Mouse (Mus musculus): ENCODE measurements around the gene Cacna1h. TPM values are rescaled to one million over a fixed set of nuclear protein-coding genes. Genes with fewer than 3 reads are reported as not detected.

Gene Cacna1h
- polyA plus RNA-seq (2014; fragmentation: Nextera tagmentation; extraction: Ambion mirVana) = 5.9 and 6.5 TPM in 2 replicates

- WGBS = under 1% methylated on average over 46 of the region's 103 CpGs
- Histone ChIP-seq H3K27me3 (ENCODE audit: control insufficient read depth, insufficient read depth, low read length) (peaks cover 30% of the 10 kb centered on the region), H3K9me3 (ENCODE audit: control insufficient read depth, low read length) (no peaks in the 10 kb centered on the region), H3K9ac (ENCODE audit: low read depth, low read length) (peak within 1 kb of the TSS; percentile 85), H3K4me2 (replicated peaks; ENCODE audit: low read depth, low read length) (peak within 1 kb of the TSS; percentile 97), H3K4me1 (replicated peaks; ENCODE audit: control insufficient read depth, insufficient read depth, low read length) (peaks cover 5% of the 10 kb centered on the region), H3K36me3 (ENCODE audit: control insufficient read depth, insufficient read depth, low read length) (no peaks in the 10 kb centered on the region), H3K27ac (ENCODE audit: low read depth, low read length) (peak within 1 kb of the TSS; percentile 78), H3K4me3 (ENCODE audit: low read depth, low read length) (peak within 1 kb of the TSS; percentile 77)
- ATAC-seq (ENCODE audit: low FRiP score) = peak; percentile 89
- DNase-seq (ENCODE audit: low spot score) = peak; percentile 86
Observed at GRCm38 (mm10) chr17:25433617-25434606, at the start of gene Cacna1h. TSS of gene Cacna1h (minus strand) at chr17:25433783.

- H3K4me2 ChIP-seq (replicated peaks; ENCODE audit: low read depth, low read length) = no peak overlapping the region
- no peak for DNase-seq (ENCODE audit: low spot score)
- H3K36me3 ChIP-seq (ENCODE audit: control insufficient read depth, insufficient read depth, low read length) = no peaks in the 10 kb centered on the region
- H3K27me3 ChIP-seq (ENCODE audit: control insufficient read depth, insufficient read depth, low read length) = no peaks in the 10 kb centered on the region
- 87% methylated on average over 6 of the region's 6 CpGs for WGBS
- no peaks in the 10 kb centered on the region for H3K4me1 ChIP-seq (replicated peaks; ENCODE audit: control insufficient read depth, insufficient read depth, low read length)
- H3K9me3 ChIP-seq (ENCODE audit: control insufficient read depth, low read length) = no peaks in the 10 kb centered on the region
- H3K9ac ChIP-seq (ENCODE audit: low read depth, low read length) = no peak overlapping the region
- H3K4me3 ChIP-seq (ENCODE audit: low read depth, low read length) = no peak overlapping the region
- no peak for ATAC-seq (ENCODE audit: low FRiP score)
- no peak overlapping the region for H3K27ac ChIP-seq (ENCODE audit: low read depth, low read length)
Observed at GRCm38 (mm10) chr17:25482092-25482491, 48.5 kb upstream of the Cacna1h start.

GRCm38 (mm10) chr17:25480820-25481219, 47.2 kb upstream of the Cacna1h start:
- H3K9me3 ChIP-seq (ENCODE audit: control insufficient read depth, low read length) = no peaks in the 10 kb centered on the region
- H3K4me1 ChIP-seq (replicated peaks; ENCODE audit: control insufficient read depth, insufficient read depth, low read length) = no peaks in the 10 kb centered on the region
- H3K36me3 ChIP-seq (ENCODE audit: control insufficient read depth, insufficient read depth, low read length) = no peaks in the 10 kb centered on the region
- H3K4me2 ChIP-seq (replicated peaks; ENCODE audit: low read depth, low read length) = no peak overlapping the region
- H3K27me3 ChIP-seq (ENCODE audit: control insufficient read depth, insufficient read depth, low read length) = no peaks in the 10 kb centered on the region
- no peak overlapping the region for H3K4me3 ChIP-seq (ENCODE audit: low read depth, low read length)
- no peak overlapping the region for H3K9ac ChIP-seq (ENCODE audit: low read depth, low read length)
- WGBS = 74% methylated on average over 4 of the region's 4 CpGs
- DNase-seq (ENCODE audit: low spot score) = no peak
- ATAC-seq (ENCODE audit: low FRiP score) = no peak
- no peak overlapping the region for H3K27ac ChIP-seq (ENCODE audit: low read depth, low read length)

- WGBS = 43% methylated on average over 8 of the region's 8 CpGs
- Histone ChIP-seq H3K27me3 (ENCODE audit: control insufficient read depth, insufficient read depth, low read length) (peaks cover 5% of the 10 kb centered on the region; the same call in 1 of the 2 replicates), H3K36me3 (ENCODE audit: control insufficient read depth, insufficient read depth, low read length) (no peaks in the 10 kb centered on the region), H3K9me3 (ENCODE audit: control insufficient read depth, low read length) (no peaks in the 10 kb centered on the region), H3K4me2 (replicated peaks; ENCODE audit: low read depth, low read length) (no peak overlapping the region), H3K9ac (ENCODE audit: low read depth, low read length) (no peak overlapping the region), H3K4me1 (replicated peaks; ENCODE audit: control insufficient read depth, insufficient read depth, low read length) (no peaks in the 10 kb centered on the region), H3K4me3 (ENCODE audit: low read depth, low read length) (no peak overlapping the region), H3K27ac (ENCODE audit: low read depth, low read length) (no peak overlapping the region)
- DNase-seq (ENCODE audit: low spot score) (no peak), ATAC-seq (ENCODE audit: low FRiP score) (no peak)
Observed at GRCm38 (mm10) chr17:25480152-25480551, 46.6 kb upstream of the Cacna1h start.

- ATAC-seq (ENCODE audit: low FRiP score) (no peak), DNase-seq (ENCODE audit: low spot score) (peak; percentile 80)
- 39% methylated on average over 19 of the region's 19 CpGs for WGBS
- Histone ChIP-seq H3K4me3 (ENCODE audit: low read depth, low read length) (no peak overlapping the region), H3K4me1 (replicated peaks; ENCODE audit: control insufficient read depth, insufficient read depth, low read length) (peaks cover 3% of the 10 kb centered on the region), H3K9ac (ENCODE audit: low read depth, low read length) (no peak overlapping the region), H3K27me3 (ENCODE audit: control insufficient read depth, insufficient read depth, low read length) (peaks cover 9% of the 10 kb centered on the region), H3K9me3 (ENCODE audit: control insufficient read depth, low read length) (no peaks in the 10 kb centered on the region), H3K27ac (ENCODE audit: low read depth, low read length) (no peak overlapping the region), H3K4me2 (replicated peaks; ENCODE audit: low read depth, low read length) (no peak overlapping the region), H3K36me3 (ENCODE audit: control insufficient read depth, insufficient read depth, low read length) (no peaks in the 10 kb centered on the region)
Observed at GRCm38 (mm10) chr17:25475946-25476744, 42.6 kb upstream of the Cacna1h start.

GRCm38 (mm10) chr17:25474330-25475077, 40.9 kb upstream of the Cacna1h start:
- Histone ChIP-seq H3K4me1 (replicated peaks; ENCODE audit: control insufficient read depth, insufficient read depth, low read length) (peaks cover 3% of the 10 kb centered on the region), H3K4me2 (replicated peaks; ENCODE audit: low read depth, low read length) (peak overlapping the region; percentile 51), H3K4me3 (ENCODE audit: low read depth, low read length) (peak overlapping the region; percentile 26), H3K9ac (ENCODE audit: low read depth, low read length) (no peak overlapping the region; the same call in 1 of the 2 replicates), H3K27ac (ENCODE audit: low read depth, low read length) (no peak overlapping the region), H3K27me3 (ENCODE audit: control insufficient read depth, insufficient read depth, low read length) (peaks cover 9% of the 10 kb centered on the region), H3K9me3 (ENCODE audit: control insufficient read depth, low read length) (no peaks in the 10 kb centered on the region), H3K36me3 (ENCODE audit: control insufficient read depth, insufficient read depth, low read length) (no peaks in the 10 kb centered on the region)
- WGBS = 2% methylated on average over 38 of the region's 38 CpGs
- ATAC-seq (ENCODE audit: low FRiP score) (peak; percentile 28; the same call in 1 of the 2 replicates), DNase-seq (ENCODE audit: low spot score) (peak; percentile 81)

- DNase-seq (ENCODE audit: low spot score) (no peak), ATAC-seq (ENCODE audit: low FRiP score) (no peak)
- Histone ChIP-seq H3K4me2 (replicated peaks; ENCODE audit: low read depth, low read length) (no peak overlapping the region), H3K36me3 (ENCODE audit: control insufficient read depth, insufficient read depth, low read length) (no peaks in the 10 kb centered on the region), H3K4me1 (replicated peaks; ENCODE audit: control insufficient read depth, insufficient read depth, low read length) (peaks cover 3% of the 10 kb centered on the region), H3K9ac (ENCODE audit: low read depth, low read length) (0 out of 2 replicates have a peak overlapping the region, but pooled peaks have one; percentile 11), H3K4me3 (ENCODE audit: low read depth, low read length) (no peak overlapping the region), H3K9me3 (ENCODE audit: control insufficient read depth, low read length) (no peaks in the 10 kb centered on the region), H3K27me3 (ENCODE audit: control insufficient read depth, insufficient read depth, low read length) (peaks cover 9% of the 10 kb centered on the region), H3K27ac (ENCODE audit: low read depth, low read length) (no peak overlapping the region)
- WGBS = 59% methylated on average over 14 of the region's 14 CpGs
Observed at GRCm38 (mm10) chr17:25472044-25472443, 38.5 kb upstream of the Cacna1h start.

- Histone ChIP-seq H3K36me3 (ENCODE audit: control insufficient read depth, insufficient read depth, low read length) (no peaks in the 10 kb centered on the region), H3K4me3 (ENCODE audit: low read depth, low read length) (no peak overlapping the region), H3K9ac (ENCODE audit: low read depth, low read length) (no peak overlapping the region), H3K27ac (ENCODE audit: low read depth, low read length) (no peak overlapping the region), H3K4me2 (replicated peaks; ENCODE audit: low read depth, low read length) (no peak overlapping the region), H3K4me1 (replicated peaks; ENCODE audit: control insufficient read depth, insufficient read depth, low read length) (peaks cover 3% of the 10 kb centered on the region), H3K27me3 (ENCODE audit: control insufficient read depth, insufficient read depth, low read length) (peaks cover 9% of the 10 kb centered on the region), H3K9me3 (ENCODE audit: control insufficient read depth, low read length) (no peaks in the 10 kb centered on the region)
- DNase-seq (ENCODE audit: low spot score) (peak; percentile 45), ATAC-seq (ENCODE audit: low FRiP score) (no peak)
- 31% methylated on average over 8 of the region's 8 CpGs for WGBS
Observed at GRCm38 (mm10) chr17:25471418-25471817, 37.8 kb upstream of the Cacna1h start.
